Mouse (Mus musculus) intestine, embryonic 14.5 days (tissue): ENCODE results near the gene Slc26a10. TPM values are rescaled to one million over a fixed set of nuclear protein-coding genes. Genes with fewer than 3 reads are reported as not detected.
A peak's percentile ranks its signal among the peaks of the same experiment; 100 is the strongest.

Experiments used
- ATAC-seq: fragments of 200-750 bp; cut with Nextera tagmentation; replicated peaks from 2 replicates; pipeline ENCODE4 v1.8.0; 2017; ENCODE audit warnings: low read depth, moderate number of reproducible peaks, moderate TSS enrichment, moderate library complexity; ENCODE audit not compliant: low FRiP score, low TSS enrichment
- DNase-seq: peaks from one replicate; pipeline ENCODE4 v3.0.0-alpha.2; 2018; ENCODE audit warnings: low spot score
- H3K27ac ChIP-seq: fragments of 300-500 bp; sonication (generic); 2 replicates; pipeline ENCODE4 v1.5.1; 2014; ENCODE audit warnings: low read depth, mild to moderate bottlenecking, control low read depth
- H3K27me3 ChIP-seq: fragments of 300-500 bp; sonication (generic); replicated peaks from 2 replicates; pipeline ENCODE4 v1.6.1; 2014; ENCODE audit warnings: low read length, control low read depth; ENCODE audit not compliant: control insufficient read depth, insufficient read depth
- H3K36me3 ChIP-seq: fragments of 300-500 bp; sonication (generic); 2 replicates; pipeline ENCODE4 v1.6.1; 2014; ENCODE audit warnings: low read length, control low read depth; ENCODE audit not compliant: control insufficient read depth, insufficient read depth
- H3K4me1 ChIP-seq: fragments of 300-500 bp; sonication (generic); replicated peaks from 2 replicates; pipeline ENCODE4 v1.6.1; 2014; ENCODE audit warnings: low read length, control low read depth, mixed read lengths; ENCODE audit not compliant: control insufficient read depth, insufficient read depth
- H3K4me2 ChIP-seq: fragments of 300-500 bp; sonication (generic); 2 replicates; pipeline ENCODE4 v1.6.1; 2014; ENCODE audit warnings: low read length
- H3K4me3 ChIP-seq: fragments of 300-500 bp; sonication (generic); 2 replicates; pipeline ENCODE4 v1.5.1; 2014; ENCODE audit warnings: low read depth, low read length, control low read depth, mixed read lengths
- H3K9ac ChIP-seq: fragments of 300-500 bp; sonication (generic); 2 replicates; pipeline ENCODE4 v1.6.1; 2014; ENCODE audit warnings: mild to moderate bottlenecking, low read length
- H3K9me3 ChIP-seq: fragments of 300-500 bp; sonication (generic); 2 replicates; pipeline ENCODE4 v1.6.1; 2016; ENCODE audit warnings: low read length, control low read depth; ENCODE audit not compliant: control insufficient read depth
- WGBS: fragments of 180-500 bp; shearing (Covaris S2); extraction: QIAGEN DNeasy Blood & Tissue Kit; methylation state at CpG from one replicate; pipeline ENCODE4 v1.1.7; 2014; 5-methylcytosine and 5-hydroxymethylcytosine counted together
- polyA plus RNA-seq: library from polyadenylated mRNA; unstranded; fragments of >200 nt; fragmentation: Nextera tagmentation; extraction: Ambion mirVana; gene quantifications from 2 replicates; pipeline ENCODE4 v1.2.1, GENCODE M21; 2014

The Slc26a10 gene
- 0.93 and 1.3 TPM in 2 replicates for polyA plus RNA-seq

- Histone ChIP-seq H3K9me3 (no peaks in the 10 kb centered on the region), H3K4me1 (peaks cover 23% of the 10 kb centered on the region), H3K4me2 (peak within 1 kb of the TSS; percentile 32), H3K27me3 (peaks cover 57% of the 10 kb centered on the region), H3K36me3 (0 out of 2 replicates have a peak, but pooled peaks cover 12% of the 10 kb centered on the region), H3K9ac (no peak within 1 kb of the TSS), H3K27ac (no peak within 1 kb of the TSS), H3K4me3 (0 out of 2 replicates have a peak within 1 kb of the TSS, but pooled peaks have one; percentile 17)
- DNase-seq (peak; percentile 52), ATAC-seq (no peak)
- WGBS: 3% methylated on average over 34 of the region's 34 CpGs
Observed at GRCm38 (mm10) chr10:127179871-127180694, at the start of gene Slc26a10. Slc26a10 (minus strand) TSS chr10:127180645.

GRCm38 (mm10) chr10:127228897-127229296 lies 48.5 kb upstream of the Slc26a10 start:
- Histone ChIP-seq H3K4me3 (no peak overlapping the region), H3K27ac (no peak overlapping the region), H3K4me1 (0 out of 2 replicates have a peak, but pooled peaks cover 3% of the 10 kb centered on the region), H3K9me3 (no peaks in the 10 kb centered on the region), H3K9ac (no peak overlapping the region), H3K4me2 (no peak overlapping the region), H3K36me3 (no peaks in the 10 kb centered on the region), H3K27me3 (no peaks in the 10 kb centered on the region)
- WGBS: 22% methylated on average over 4 of the region's 4 CpGs
- peak; percentile 78; the same call in 1 of the 2 replicates for ATAC-seq
- peak; percentile 63 for DNase-seq

GRCm38 (mm10) chr10:127227163-127227562 lies 46.7 kb upstream of the Slc26a10 start:
- H3K9ac ChIP-seq: no peak overlapping the region
- H3K27me3 ChIP-seq: no peaks in the 10 kb centered on the region
- H3K4me3 ChIP-seq: no peak overlapping the region
- 0 out of 2 replicates have a peak, but pooled peaks cover 3% of the 10 kb centered on the region for H3K4me1 ChIP-seq
- WGBS: 81% methylated on average over 8 of the region's 8 CpGs
- no peaks in the 10 kb centered on the region for H3K9me3 ChIP-seq
- H3K4me2 ChIP-seq: no peak overlapping the region
- H3K27ac ChIP-seq: no peak overlapping the region
- H3K36me3 ChIP-seq: no peaks in the 10 kb centered on the region
- ATAC-seq (no peak), DNase-seq (no peak)

- Histone ChIP-seq H3K27ac (no peak overlapping the region), H3K27me3 (no peaks in the 10 kb centered on the region), H3K4me2 (no peak overlapping the region), H3K4me1 (0 out of 2 replicates have a peak, but pooled peaks cover 3% of the 10 kb centered on the region), H3K4me3 (no peak overlapping the region), H3K9ac (no peak overlapping the region), H3K9me3 (no peaks in the 10 kb centered on the region), H3K36me3 (no peaks in the 10 kb centered on the region)
- ATAC-seq: 0 out of 2 replicates have a peak, but pooled peaks have one; percentile 19
- no peak for DNase-seq
- 69% methylated on average over 8 of the region's 8 CpGs for WGBS
Observed at GRCm38 (mm10) chr10:127226318-127226895, 46.0 kb upstream of the Slc26a10 start.

- H3K27me3 ChIP-seq: no peaks in the 10 kb centered on the region
- H3K4me2 ChIP-seq: no peak overlapping the region
- H3K36me3 ChIP-seq: no peaks in the 10 kb centered on the region
- H3K4me3 ChIP-seq: no peak overlapping the region
- ATAC-seq (no peak), DNase-seq (no peak)
- 0 out of 2 replicates have a peak, but pooled peaks cover 3% of the 10 kb centered on the region for H3K4me1 ChIP-seq
- 0 out of 2 replicates have a peak overlapping the region, but pooled peaks have one; percentile 13 for H3K9ac ChIP-seq
- no peak overlapping the region for H3K27ac ChIP-seq
- WGBS: 14% methylated on average over 10 of the region's 10 CpGs
- no peaks in the 10 kb centered on the region for H3K9me3 ChIP-seq
Observed at GRCm38 (mm10) chr10:127225732-127226131, 45.3 kb upstream of the Slc26a10 start.

- Histone ChIP-seq H3K4me1 (0 out of 2 replicates have a peak, but pooled peaks cover 3% of the 10 kb centered on the region), H3K36me3 (no peaks in the 10 kb centered on the region), H3K9ac (no peak overlapping the region), H3K4me2 (no peak overlapping the region), H3K9me3 (no peaks in the 10 kb centered on the region), H3K27ac (no peak overlapping the region), H3K4me3 (no peak overlapping the region), H3K27me3 (no peaks in the 10 kb centered on the region)
- DNase-seq: no peak
- no peak for ATAC-seq
- WGBS: 43% methylated on average over 6 of the region's 6 CpGs
Observed at GRCm38 (mm10) chr10:127225213-127225612, 44.8 kb upstream of the Slc26a10 start.

GRCm38 (mm10) chr10:127218339-127218738 lies 37.9 kb upstream of the Slc26a10 start:
- Histone ChIP-seq H3K4me1 (no peaks in the 10 kb centered on the region), H3K4me3 (no peak overlapping the region), H3K27ac (no peak overlapping the region), H3K36me3 (no peaks in the 10 kb centered on the region), H3K27me3 (no peaks in the 10 kb centered on the region), H3K9me3 (no peaks in the 10 kb centered on the region), H3K4me2 (no peak overlapping the region), H3K9ac (no peak overlapping the region)
- DNase-seq: no peak
- WGBS: 91% methylated on average over 2 of the region's 2 CpGs
- ATAC-seq: no peak

GRCm38 (mm10) chr10:127217177-127217576 lies 36.7 kb upstream of the Slc26a10 start:
- DNase-seq (no peak), ATAC-seq (no peak)
- no peak overlapping the region for H3K27ac ChIP-seq
- no peaks in the 10 kb centered on the region for H3K9me3 ChIP-seq
- no peak overlapping the region for H3K4me3 ChIP-seq
- H3K27me3 ChIP-seq: no peaks in the 10 kb centered on the region
- no peaks in the 10 kb centered on the region for H3K36me3 ChIP-seq
- no peaks in the 10 kb centered on the region for H3K4me1 ChIP-seq
- no peak overlapping the region for H3K4me2 ChIP-seq
- H3K9ac ChIP-seq: no peak overlapping the region
